Mouse (Mus musculus): Measurements from ENCODE around the gene Snx32. TPM values are rescaled to one million over a fixed set of nuclear protein-coding genes. Genes with fewer than 3 reads are reported as not detected.

The Snx32 gene
- polyA plus RNA-seq, 1 experiment, result not detected

GRCm38 (mm10) chr19:5515840-5516777, 5.8 kb upstream of the Snx32 start:
- Histone ChIP-seq H3K4me3 (ENCODE audit: insufficient read depth, low read depth, low read length) (no peak overlapping the region), H3K4me1 (ENCODE audit: control insufficient read depth, insufficient read depth, low read length) (peaks cover 5% of the 10 kb centered on the region), H3K27ac (ENCODE audit: insufficient read depth, low read depth, low read length) (no peak overlapping the region)
- 83% methylated on average over 7 of the region's 7 CpGs for WGBS
- no peak for TF ChIP-seq POLR2A (IDR thresholded peaks at IDR 0.05; ENCODE audit: insufficient read depth, low read depth, low read length)
- TF ChIP-seq CTCF (IDR thresholded peaks at IDR 0.05; ENCODE audit: insufficient read depth, low read depth, low read length), result no peak

GRCm38 (mm10) chr19:5513005-5513349, 2.6 kb upstream of the Snx32 start:
- no peak overlapping the region for H3K4me3 ChIP-seq (ENCODE audit: insufficient read depth, low read depth, low read length)
- no peak overlapping the region for H3K27ac ChIP-seq (ENCODE audit: insufficient read depth, low read depth, low read length)
- WGBS, result 71% methylated on average over 3 of the region's 3 CpGs
- TF ChIP-seq CTCF (IDR thresholded peaks at IDR 0.05; ENCODE audit: insufficient read depth, low read depth, low read length) (no peak), POLR2A (IDR thresholded peaks at IDR 0.05; ENCODE audit: insufficient read depth, low read depth, low read length) (no peak)
- peaks cover 8% of the 10 kb centered on the region for H3K4me1 ChIP-seq (ENCODE audit: control insufficient read depth, insufficient read depth, low read length)

- TF ChIP-seq POLR2A (IDR thresholded peaks at IDR 0.05; ENCODE audit: insufficient read depth, low read depth, low read length) (no peak), CTCF (IDR thresholded peaks at IDR 0.05; ENCODE audit: insufficient read depth, low read depth, low read length) (no peak)
- WGBS, result 62% methylated on average over 12 of the region's 12 CpGs
- peaks cover 8% of the 10 kb centered on the region for H3K4me1 ChIP-seq (ENCODE audit: control insufficient read depth, insufficient read depth, low read length)
- H3K4me3 ChIP-seq (ENCODE audit: insufficient read depth, low read depth, low read length), result no peak overlapping the region
- no peak overlapping the region for H3K27ac ChIP-seq (ENCODE audit: insufficient read depth, low read depth, low read length)
Measured at GRCm38 (mm10) chr19:5512091-5513004, 2.0 kb upstream of the Snx32 start.

DNA sequence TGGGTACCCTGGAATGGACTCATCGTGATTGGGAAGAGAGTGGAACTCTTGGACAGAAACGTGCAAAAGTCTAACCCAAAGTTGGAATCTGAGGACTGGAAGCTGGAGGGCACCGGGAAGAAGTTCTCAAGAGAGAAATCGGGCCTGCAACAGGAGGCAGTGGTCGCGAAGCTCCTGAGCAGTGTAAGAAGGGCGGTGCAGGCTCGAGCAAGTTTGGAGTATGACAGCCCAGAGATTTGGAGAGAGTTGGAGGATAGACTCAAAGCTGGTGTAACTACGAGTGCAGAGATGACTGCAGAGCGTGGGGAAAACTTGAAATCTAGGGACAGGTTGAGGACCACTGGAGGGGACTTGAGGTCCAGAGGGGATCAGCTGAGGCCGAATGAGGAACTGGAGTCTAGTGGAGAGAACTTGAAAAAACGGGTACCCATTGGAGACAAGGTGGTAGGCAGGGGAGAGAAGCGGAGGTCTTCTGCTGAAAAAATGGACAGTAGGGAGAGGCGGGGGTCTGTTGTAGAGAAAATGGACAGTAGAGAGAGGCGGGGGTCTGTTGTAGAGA, 815 bp upstream of the Snx32 start:
- Histone ChIP-seq H3K27ac (ENCODE audit: insufficient read depth, low read depth, low read length) (peak overlapping the region; percentile 35; the same call in 1 of the 2 replicates), H3K4me1 (ENCODE audit: control insufficient read depth, insufficient read depth, low read length) (peaks cover 8% of the 10 kb centered on the region), H3K4me3 (ENCODE audit: insufficient read depth, low read depth, low read length) (peak overlapping the region; percentile 60)
- WGBS, result 44% methylated on average over 15 of the region's 15 CpGs
- no peak for TF ChIP-seq POLR2A (IDR thresholded peaks at IDR 0.05; ENCODE audit: insufficient read depth, low read depth, low read length)
- no peak for TF ChIP-seq CTCF (IDR thresholded peaks at IDR 0.05; ENCODE audit: insufficient read depth, low read depth, low read length)

GRCm38 (mm10) chr19:5503687-5504086, 6.7 kb downstream of the Snx32 start, which contains the start of gene 1700020D05Rik:
Gene 1700020D05Rik (minus strand): TSS chr19:5503787.
- WGBS, result 64% methylated on average over 17 of the region's 17 CpGs
- H3K4me1 ChIP-seq (ENCODE audit: control insufficient read depth, insufficient read depth, low read length), result no peaks in the 10 kb centered on the region
- H3K4me3 ChIP-seq (ENCODE audit: insufficient read depth, low read depth, low read length), result no peak within 1 kb of the TSS
- H3K27ac ChIP-seq (ENCODE audit: insufficient read depth, low read depth, low read length), result no peak within 1 kb of the TSS
- TF ChIP-seq POLR2A (IDR thresholded peaks at IDR 0.05; ENCODE audit: insufficient read depth, low read depth, low read length) (no peak), CTCF (IDR thresholded peaks at IDR 0.05; ENCODE audit: insufficient read depth, low read depth, low read length) (no peak)

- 94% methylated on average over 2 of the region's 2 CpGs for WGBS
- H3K27ac ChIP-seq (ENCODE audit: insufficient read depth, low read depth, low read length), result no peak overlapping the region
- TF ChIP-seq POLR2A (IDR thresholded peaks at IDR 0.05; ENCODE audit: insufficient read depth, low read depth, low read length) (no peak), CTCF (IDR thresholded peaks at IDR 0.05; ENCODE audit: insufficient read depth, low read depth, low read length) (no peak)
Measured at GRCm38 (mm10) chr19:5500330-5500875, 9.9 kb downstream of the Snx32 start.

DNA sequence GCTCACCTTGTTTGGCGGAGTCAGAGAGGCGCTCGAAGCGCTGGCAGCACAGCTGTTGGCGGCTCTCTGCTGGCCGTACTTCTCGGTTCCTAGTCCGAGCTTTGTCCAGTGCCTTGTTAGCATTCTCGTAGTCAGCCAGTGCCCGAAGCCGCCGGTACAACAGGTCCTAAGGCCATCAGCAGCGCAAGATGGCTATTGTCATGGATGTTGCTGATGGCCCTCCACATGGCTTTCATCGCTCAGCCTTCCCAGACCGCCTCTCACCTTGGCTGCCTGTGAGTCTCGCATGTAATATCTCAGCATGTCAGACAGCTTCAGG, 14.3 kb downstream of the Snx32 start:
- H3K27ac ChIP-seq (ENCODE audit: insufficient read depth, low read depth, low read length), result no peak overlapping the region
- TF ChIP-seq CTCF (IDR thresholded peaks at IDR 0.05; ENCODE audit: insufficient read depth, low read depth, low read length) (no peak), POLR2A (IDR thresholded peaks at IDR 0.05; ENCODE audit: insufficient read depth, low read depth, low read length) (no peak)
- H3K4me1 ChIP-seq (ENCODE audit: control insufficient read depth, insufficient read depth, low read length), result peaks cover 12% of the 10 kb centered on the region; the same call in 1 of the 2 replicates
- no peak overlapping the region for H3K4me3 ChIP-seq (ENCODE audit: insufficient read depth, low read depth, low read length)
- WGBS, result 83% methylated on average over 16 of the region's 16 CpGs

More at GRCm38 (mm10) chr19:5500330-5500875, 9.9 kb downstream of the Snx32 start:
- no peaks in the 10 kb centered on the region for H3K4me1 ChIP-seq (ENCODE audit: control insufficient read depth, insufficient read depth, low read length)
- no peak overlapping the region for H3K4me3 ChIP-seq (ENCODE audit: insufficient read depth, low read depth, low read length)

DNA sequence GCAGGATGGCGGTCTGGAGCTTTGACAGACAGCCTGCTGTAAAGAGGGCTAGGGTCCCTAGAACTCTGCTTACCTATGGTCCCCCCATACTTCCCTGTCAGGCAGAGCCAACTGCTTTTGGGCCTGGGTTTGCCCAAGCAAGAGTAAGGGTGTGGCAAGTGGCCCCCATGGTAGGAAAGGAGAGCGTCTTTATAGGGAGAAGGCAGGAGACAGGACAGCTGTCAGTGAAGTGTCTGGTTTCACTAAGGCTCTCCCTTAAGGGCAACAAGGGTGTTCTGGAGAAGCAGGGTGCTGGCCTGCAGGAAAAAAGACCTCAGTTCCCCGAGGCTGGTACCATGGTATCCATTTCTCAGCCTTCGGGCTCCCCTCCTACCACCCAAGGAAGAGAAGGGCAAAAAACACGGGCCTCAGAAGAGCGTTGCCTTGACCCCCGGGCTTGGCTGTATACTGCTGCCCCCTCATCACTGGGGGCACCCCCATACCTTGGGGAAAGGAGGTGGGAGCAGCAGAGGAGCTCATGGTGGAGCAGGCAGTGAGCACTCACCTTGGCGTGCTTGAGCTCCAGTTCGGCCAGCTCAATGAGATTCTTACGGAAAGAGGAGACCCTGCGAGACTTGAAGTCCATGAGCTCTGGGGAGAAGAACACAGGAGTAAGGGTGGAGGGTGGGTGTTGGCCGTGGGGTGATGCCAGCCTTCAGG, 14.8 kb downstream of the Snx32 start:
- TF ChIP-seq CTCF (IDR thresholded peaks at IDR 0.05; ENCODE audit: insufficient read depth, low read depth, low read length) (no peak), POLR2A (IDR thresholded peaks at IDR 0.05; ENCODE audit: insufficient read depth, low read depth, low read length) (no peak)
- 80% methylated on average over 12 of the region's 12 CpGs for WGBS
- Histone ChIP-seq H3K27ac (ENCODE audit: insufficient read depth, low read depth, low read length) (no peak overlapping the region), H3K4me3 (ENCODE audit: insufficient read depth, low read depth, low read length) (no peak overlapping the region), H3K4me1 (ENCODE audit: control insufficient read depth, insufficient read depth, low read length) (peaks cover 12% of the 10 kb centered on the region; the same call in 1 of the 2 replicates)
